Mouse (Mus musculus) heart, postnatal 25 days (tissue): ENCODE measurements around the gene Tfdp2. TPM values are rescaled to one million over a fixed set of nuclear protein-coding genes. Genes with fewer than 3 reads are reported as not detected.
"Not testable (repeated sequence)": the region's sequence is repeated elsewhere in the genome, so short reads cannot be mapped to it uniquely, and the experiment has no call there.

ENCODE experiments used
- DNase-seq: peaks from one replicate; pipeline ENCODE4 v3.0.0; 2022; ENCODE audit warnings: low spot score
- intact Hi-C: fragments of 180-260 bp; cut with DNase I; formaldehyde crosslinking; loops from one replicate; pipeline ENCODE4 v1.15.1; 2025
- total RNA-seq, 2 experiments: library from RNA; stranded (reverse); gene quantifications; 2 replicates each; pipeline ENCODE4 v1.2.3; 2021

Gene Tfdp2
- total RNA-seq, 2 experiments from 2014 or later, result 94.8 to 98.9 TPM

- no peak for DNase-seq
- intact Hi-C loops, result no loop called here
Measured at GRCm38 (mm10) chr9:96282082-96282481, 86.0 kb downstream of the Tfdp2 start.

- intact Hi-C loops, result loop anchor here (1.0 kb wide), 1 partner anchor 207 kb away; no protein-coding TSS in a partner anchor
- DNase-seq, result no peak
Measured at GRCm38 (mm10) chr9:96284916-96285315, 88.8 kb downstream of the Tfdp2 start.

GRCm38 (mm10) chr9:96292144-96292543, 96.1 kb downstream of the Tfdp2 start:
- DNase-seq, result no peak
- intact Hi-C loops, result no loop called here

- intact Hi-C loops, result no loop called here
- no peak for DNase-seq
Measured at GRCm38 (mm10) chr9:96299324-96300008, 103.4 kb downstream of the Tfdp2 start.

GRCm38 (mm10) chr9:96308816-96309215, 112.7 kb downstream of the Tfdp2 start:
- intact Hi-C loops, result no loop called here
- DNase-seq, result no peak

- intact Hi-C loops, result no loop called here
- DNase-seq, result no peak
Measured at GRCm38 (mm10) chr9:96312074-96312473, 116.0 kb downstream of the Tfdp2 start.

- intact Hi-C loops, result no loop called here
- no peak for DNase-seq
Measured at GRCm38 (mm10) chr9:96319333-96319732, 123.3 kb downstream of the Tfdp2 start.

GRCm38 (mm10) chr9:96320551-96320980, 124.5 kb downstream of the Tfdp2 start:
- DNase-seq, result no peak
- intact Hi-C loops, result no loop called here

- intact Hi-C loops, result no loop called here
- no peak for DNase-seq
Measured at GRCm38 (mm10) chr9:96322411-96323152, 126.5 kb downstream of the Tfdp2 start.

- intact Hi-C loops, result no loop called here
- no peak for DNase-seq
Measured at GRCm38 (mm10) chr9:96324502-96324901, 128.4 kb downstream of the Tfdp2 start.

GRCm38 (mm10) chr9:96326496-96326923, 130.4 kb downstream of the Tfdp2 start:
- intact Hi-C loops, result no loop called here
- DNase-seq, result no peak

GRCm38 (mm10) chr9:96328226-96328625, 132.2 kb downstream of the Tfdp2 start:
- intact Hi-C loops, result no loop called here
- DNase-seq, result no peak

GRCm38 (mm10) chr9:96331146-96331545, 135.1 kb downstream of the Tfdp2 start:
- intact Hi-C loops, result no loop called here
- DNase-seq, result no peak

- DNase-seq, result no peak
- intact Hi-C loops, result no loop called here
Measured at GRCm38 (mm10) chr9:96345750-96346149, 149.7 kb downstream of the Tfdp2 start.

- intact Hi-C loops, result loop anchor here (1.0 kb wide), 1 partner anchor 143 kb away; no protein-coding TSS in a partner anchor
- DNase-seq, result no peak
Measured at GRCm38 (mm10) chr9:96348885-96349284, 152.8 kb downstream of the Tfdp2 start.

GRCm38 (mm10) chr9:96350010-96350409, 153.9 kb downstream of the Tfdp2 start:
- DNase-seq, result peak; percentile 25
- intact Hi-C loops, result loop anchor here (10.0 kb wide), 1 partner anchor 285 kb away; the partner anchor contains the start of gene Rasa2

- intact Hi-C loops, result loop anchor here (10.0 kb wide), 1 partner anchor 284 kb away; the partner anchor contains the start of gene Rasa2
- DNase-seq, result no peak
Measured at GRCm38 (mm10) chr9:96350476-96350875, 154.4 kb downstream of the Tfdp2 start.

- not testable (repeated sequence) for DNase-seq
- intact Hi-C loops, result loop anchor here (10.0 kb wide), 1 partner anchor 283 kb away; the partner anchor contains the start of gene Rasa2
Measured at GRCm38 (mm10) chr9:96351771-96352170, 155.7 kb downstream of the Tfdp2 start.

GRCm38 (mm10) chr9:96353121-96353769, 157.2 kb downstream of the Tfdp2 start:
- intact Hi-C loops, result loop anchor here (10.0 kb wide), 1 partner anchor 282 kb away; the partner anchor contains the start of gene Rasa2
- DNase-seq, result no peak

- DNase-seq, result no peak
- intact Hi-C loops, result loop anchor here (10.0 kb wide), 1 partner anchor 281 kb away; the partner anchor contains the start of gene Rasa2
Measured at GRCm38 (mm10) chr9:96353799-96354198, 157.7 kb downstream of the Tfdp2 start.
